Comparison of ENCODE assay signal across 30 mouse cellular contexts in the genomic region with DNA sequence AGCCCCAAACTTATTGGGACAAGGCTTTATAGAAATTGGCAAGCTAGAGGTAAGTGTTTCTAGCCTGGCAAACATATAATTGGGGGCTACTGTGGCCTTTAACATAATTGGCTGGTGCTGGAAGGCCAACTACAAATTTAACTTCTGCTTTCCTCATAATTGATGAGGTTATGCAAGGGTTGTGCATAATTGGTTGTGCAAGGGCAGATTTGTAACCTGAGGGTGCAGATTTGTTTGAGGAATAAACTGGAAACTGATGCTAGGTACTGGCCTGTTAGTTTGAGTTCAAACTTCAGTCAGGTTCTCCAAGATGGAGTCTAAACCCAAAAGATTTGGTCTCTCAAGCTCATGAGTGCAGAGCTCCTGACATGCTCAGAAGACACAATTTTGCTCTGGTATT. TPM values are rescaled to one million over a fixed set of nuclear protein-coding genes. Genes with fewer than 3 reads are reported as not detected.
A peak's percentile ranks its signal among the peaks of the same experiment; 100 is the strongest.
DNase-seq lines count a peak whose midpoint lies in the region; ATAC-seq and TF ChIP-seq lines count a peak whose summit lies in the region.
"Had no signal": no experiment of that assay in that cellular context is flagged by ENCODE, and none has a peak within 500 bp of the region (broad histone marks: within the 10 kb centered on the region; RNA-seq: fewer than 3 reads in every experiment).

No protein-coding gene starts in this region.

- H3K9ac ChIP-seq in heart, embryonic 12.5 days, result no peak overlapping the region
- no peak overlapping the region for H3K9ac ChIP-seq in liver, postnatal 0 days (replicated peaks)
- no peak overlapping the region for H3K9ac ChIP-seq in liver, embryonic 12.5 days
- H3K9ac ChIP-seq: embryonic facial prominence, embryonic 13.5 days; forebrain, embryonic 12.5 days; forebrain, embryonic 15.5 days; heart, embryonic 15.5 days; hindbrain, embryonic 14.5 days had no signal

- no peak overlapping the region for H3K4me2 ChIP-seq in heart, embryonic 12.5 days
- H3K4me2 ChIP-seq in liver, postnatal 0 days (ENCODE audit: low read depth, low read length), result no peak overlapping the region
- H3K4me2 ChIP-seq in liver, embryonic 12.5 days, result no peak overlapping the region
- H3K4me2 ChIP-seq: embryonic facial prominence, embryonic 13.5 days; forebrain, embryonic 12.5 days; forebrain, embryonic 15.5 days; heart, embryonic 11.5 days; heart, embryonic 15.5 days; hindbrain, embryonic 14.5 days had no signal

- no peak overlapping the region for H3K27ac ChIP-seq in heart, embryonic 10.5 days
- H3K27ac ChIP-seq in heart, embryonic 12.5 days (ENCODE audit: poor library complexity, severe bottlenecking), result no peak overlapping the region
- H3K27ac ChIP-seq in liver, postnatal 0 days (ENCODE audit: low read depth), result no peak overlapping the region
- H3K27ac ChIP-seq in liver, embryonic 12.5 days, result no peak overlapping the region
- no peak overlapping the region for H3K27ac ChIP-seq in limb, embryonic 10.5 days
- H3K27ac ChIP-seq: embryonic facial prominence, embryonic 10.5 days; embryonic facial prominence, embryonic 13.5 days; forebrain, embryonic 12.5 days; forebrain, embryonic 15.5 days; gastrocnemius, adult 2 months; heart, adult 2 months; heart, embryonic 15.5 days; hindbrain, embryonic 14.5 days; hindbrain, postnatal 0 days had no signal

- peak; percentile 4 for DNase-seq in heart, embryonic 10.5 days (ENCODE audit: low spot score)
- peak; percentile 3 for DNase-seq in liver, postnatal 0 days
- DNase-seq in 416B (ENCODE audit: low read depth), result peak; percentile 10
- peak; percentile 1 for DNase-seq in limb, embryonic 10.5 days (ENCODE audit: low spot score)
- DNase-seq in left cerebral cortex, postnatal 25 days (ENCODE audit: low spot score in 2 of 2), result no peak
- DNase-seq: adrenal gland, adult 2 months; adrenal gland, postnatal 25 days; cerebellum, adult 11-12 months; cerebellum, adult 8-10 months; cerebellum, postnatal 10 days; cerebellum, postnatal 36 days; embryo, embryonic 11 days; gastrocnemius, adult 2 months; gastrocnemius, postnatal 14 days; heart, adult 2 months; heart, postnatal 10 days; heart, postnatal 36 days had no signal

- intact Hi-C loops in left cerebral cortex, postnatal 25 days (cut with DNase I), result no loop called here

- H3K27me3 ChIP-seq in heart, embryonic 10.5 days (ENCODE audit: insufficient read depth, poor library complexity, severe bottlenecking), result no peaks in the 10 kb centered on the region
- H3K27me3 ChIP-seq in heart, embryonic 12.5 days (replicated peaks), result no peaks in the 10 kb centered on the region
- no peaks in the 10 kb centered on the region for H3K27me3 ChIP-seq in liver, postnatal 0 days (ENCODE audit: insufficient read depth, low read length)
- no peaks in the 10 kb centered on the region for H3K27me3 ChIP-seq in liver, embryonic 12.5 days (replicated peaks)
- H3K27me3 ChIP-seq in limb, embryonic 10.5 days (ENCODE audit: low read depth, poor library complexity, severe bottlenecking), result no peaks in the 10 kb centered on the region
- H3K27me3 ChIP-seq: embryonic facial prominence, embryonic 13.5 days; forebrain, embryonic 12.5 days; forebrain, embryonic 15.5 days; heart, embryonic 15.5 days had no signal

- no peaks in the 10 kb centered on the region for H3K36me3 ChIP-seq in heart, embryonic 10.5 days
- no peaks in the 10 kb centered on the region for H3K36me3 ChIP-seq in heart, embryonic 12.5 days
- H3K36me3 ChIP-seq in liver, postnatal 0 days (replicated peaks; ENCODE audit: insufficient read depth, low read length), result no peaks in the 10 kb centered on the region
- no peaks in the 10 kb centered on the region for H3K36me3 ChIP-seq in liver, embryonic 12.5 days
- H3K36me3 ChIP-seq in limb, embryonic 10.5 days, result no peaks in the 10 kb centered on the region
- H3K36me3 ChIP-seq: embryonic facial prominence, embryonic 10.5 days; embryonic facial prominence, embryonic 13.5 days; forebrain, embryonic 12.5 days; forebrain, embryonic 15.5 days; heart, embryonic 15.5 days had no signal

- ATAC-seq in heart, embryonic 12.5 days (ENCODE audit: insufficient number of reproducible peaks, low FRiP score), result no peak
- ATAC-seq in liver, postnatal 0 days, result no peak
- ATAC-seq in liver, embryonic 12.5 days, result no peak
- ATAC-seq: CD4-positive, CD25-positive, alpha-beta regulatory T cell, adult 4 months; forebrain, embryonic 15.5 days; hindbrain, postnatal 0 days; inflammation-experienced regulatory T-cells, adult 6 months had no signal

- peaks cover 2% of the 10 kb centered on the region; the same call in 1 of the 2 replicates for H3K4me1 ChIP-seq in heart, embryonic 10.5 days
- no peaks in the 10 kb centered on the region for H3K4me1 ChIP-seq in heart, embryonic 12.5 days (replicated peaks)
- H3K4me1 ChIP-seq in liver, postnatal 0 days (ENCODE audit: insufficient read depth), result peaks cover 3% of the 10 kb centered on the region; the same call in 1 of the 2 replicates
- no peaks in the 10 kb centered on the region for H3K4me1 ChIP-seq in liver, embryonic 12.5 days
- peaks cover 5% of the 10 kb centered on the region; the same call in 1 of the 2 replicates for H3K4me1 ChIP-seq in limb, embryonic 10.5 days
- H3K4me1 ChIP-seq: embryonic facial prominence, embryonic 10.5 days; embryonic facial prominence, embryonic 13.5 days; forebrain, embryonic 12.5 days; forebrain, embryonic 15.5 days; heart, embryonic 15.5 days had no signal

- no peak overlapping the region for H3K4me3 ChIP-seq in heart, embryonic 10.5 days
- H3K4me3 ChIP-seq in heart, embryonic 12.5 days, result no peak overlapping the region
- no peak overlapping the region for H3K4me3 ChIP-seq in liver, postnatal 0 days (ENCODE audit: low read depth, low read length)
- H3K4me3 ChIP-seq in liver, embryonic 12.5 days, result no peak overlapping the region
- H3K4me3 ChIP-seq in limb, embryonic 10.5 days, result no peak overlapping the region
- H3K4me3 ChIP-seq: embryonic facial prominence, embryonic 10.5 days; embryonic facial prominence, embryonic 13.5 days; erythroblast, embryonic 14.5 days; forebrain, embryonic 12.5 days; forebrain, embryonic 15.5 days; gastrocnemius, adult 2 months; heart, adult 2 months; heart, embryonic 15.5 days had no signal

- H3K9me3 ChIP-seq in heart, embryonic 10.5 days, result no peaks in the 10 kb centered on the region
- no peaks in the 10 kb centered on the region for H3K9me3 ChIP-seq in heart, embryonic 12.5 days (replicated peaks)
- H3K9me3 ChIP-seq in liver, postnatal 0 days (ENCODE audit: low read length), result no peaks in the 10 kb centered on the region
- H3K9me3 ChIP-seq in liver, embryonic 12.5 days (replicated peaks), result no peaks in the 10 kb centered on the region
- no peaks in the 10 kb centered on the region for H3K9me3 ChIP-seq in limb, embryonic 10.5 days (replicated peaks)
- H3K9me3 ChIP-seq: embryonic facial prominence, embryonic 10.5 days; embryonic facial prominence, embryonic 13.5 days; forebrain, embryonic 12.5 days; forebrain, embryonic 15.5 days; heart, embryonic 15.5 days had no signal

- no peak for TF ChIP-seq CTCF in liver, postnatal 0 days (IDR thresholded peaks at IDR 0.05; ENCODE audit: low read depth)

- TF ChIP-seq EP300 in liver, postnatal 0 days (IDR thresholded peaks at IDR 0.05; ENCODE audit: low read depth), result no peak

RNA-seq across cellular contexts. Expression of gene Dnaja2, which starts 52.7 kb away (rescaled TPM):
- 168 and 177 TPM in 2 replicates for polyA plus RNA-seq in heart, embryonic 10.5 days (2016; fragmentation: Nextera tagmentation; extraction: Ambion mirVana)
- polyA plus RNA-seq in heart, embryonic 12.5 days (2016; fragmentation: Nextera tagmentation; extraction: Ambion mirVana), result 152 and 154 TPM in 2 replicates
- 82.9 and 89.2 TPM in 2 replicates for polyA plus RNA-seq in liver, postnatal 0 days (2015; fragmentation: Nextera tagmentation; extraction: Ambion mirVana)
- polyA plus RNA-seq in liver, embryonic 12.5 days (2016; fragmentation: Nextera tagmentation; extraction: Ambion mirVana), result 124 TPM in 2 replicates
- polyA plus RNA-seq in limb, embryonic 10.5 days (2016; fragmentation: Nextera tagmentation; extraction: Ambion mirVana), result 193 and 220 TPM in 2 replicates
- total RNA-seq in left cerebral cortex, postnatal 25 days (2021), result 100 to 1,000 TPM; 167 to 190 TPM

Comparison
In these comparisons a context has a peak if more than half of its experiments do, and no peak if none do; other contexts are left out.
1. DNase-seq: peak in heart, embryonic 10.5 days (single experiment), liver, postnatal 0 days (single experiment), 416B (single experiment) and limb, embryonic 10.5 days (single experiment); none in left cerebral cortex, postnatal 25 days (0 of 2).